In genomic region chr13:56755871-56756270, GRCm38 (mm10) we compare ENCODE assay signal across 9 mouse cellular contexts. TPM values are rescaled to one million over a fixed set of nuclear protein-coding genes. Genes with fewer than 3 reads are reported as not detected.
A peak's percentile ranks its signal among the peaks of the same experiment; 100 is the strongest.
DNase-seq lines count a peak whose midpoint lies in the region; ATAC-seq and TF ChIP-seq lines count a peak whose summit lies in the region.
"Had no signal": no experiment of that assay in that cellular context is flagged by ENCODE, and none has a peak within 500 bp of the region (broad histone marks: within the 10 kb centered on the region; RNA-seq: fewer than 3 reads in every experiment).

No protein-coding gene starts in this region.

- intact Hi-C loops in left cerebral cortex, adult 2 months (cut with DNase I) = loop anchor here (5.0 kb wide), 1 partner anchor 279 kb away; no protein-coding TSS in a partner anchor

- 0 out of 2 replicates have a peak, but pooled peaks have one; percentile 37 for ATAC-seq in limb, embryonic 15.5 days (ENCODE audit: insufficient number of reproducible peaks, low FRiP score, low TSS enrichment, low read depth)
- ATAC-seq in erythroid progenitor cell, adult 5-6 weeks (replicated peaks; ENCODE audit: low FRiP score, poor library complexity, severe bottlenecking) = no peak
- ATAC-seq in inflammation-experienced regulatory T-cells, adult 6 months = no peak

- no peak overlapping the region for H3K27ac ChIP-seq in left cerebral cortex, adult 2 months
- no peak overlapping the region for H3K27ac ChIP-seq in limb, embryonic 15.5 days

- TF ChIP-seq CTCF in left cerebral cortex, adult 2 months (IDR thresholded peaks at IDR 0.05) = peak; percentile 37

- H3K27me3 ChIP-seq in limb, embryonic 15.5 days = peaks cover 56% of the 10 kb centered on the region

- H3K4me1 ChIP-seq in limb, embryonic 15.5 days = peaks cover 21% of the 10 kb centered on the region

- no peaks in the 10 kb centered on the region for H3K9me3 ChIP-seq in limb, embryonic 15.5 days

- WGBS in limb, embryonic 15.5 days = 64% methylated on average over 6 of the region's 6 CpGs

- no peak overlapping the region for H3K4me3 ChIP-seq in left cerebral cortex, adult 2 months
- no peak overlapping the region for H3K4me3 ChIP-seq in limb, embryonic 15.5 days

- no peaks in the 10 kb centered on the region for H3K36me3 ChIP-seq in limb, embryonic 15.5 days

- no peak overlapping the region for H3K4me2 ChIP-seq in limb, embryonic 15.5 days

- no peak for DNase-seq in left cerebral cortex, adult 2 months (ENCODE audit: extremely low spot score in 1 of 2, low spot score in 2 of 2)
- no peak for DNase-seq in left cerebral cortex, adult 8-10 months (ENCODE audit: low spot score in 2 of 2)
- DNase-seq in adrenal gland, postnatal 14 days = peak; percentile 90
- peak; percentile 38 for DNase-seq in testis, postnatal 14 days (ENCODE audit: low spot score)
- no peak for DNase-seq in left cerebral cortex, adult 9 months (ENCODE audit: low spot score in 2 of 2)

- H3K9ac ChIP-seq in limb, embryonic 15.5 days = no peak overlapping the region

RNA-seq across cellular contexts. Expression of gene Gm45623, which starts 2.2 kb away (rescaled TPM):
- 1 to 10 TPM; 8.1 to 10.0 TPM for total RNA-seq in left cerebral cortex, adult 2 months (2021)
- total RNA-seq in left cerebral cortex, adult 8-10 months (2022) = 10 to 100 TPM; 13.4 to 15.8 (median 15.2) TPM
- total RNA-seq in adrenal gland, postnatal 14 days (2021) = not detected in 2 replicates
- 0.62 and 0.79 TPM in 2 replicates for polyA plus RNA-seq in limb, embryonic 15.5 days (2015; fragmentation: Nextera tagmentation; extraction: Ambion mirVana)
- not detected in 2 replicates for total RNA-seq in erythroid progenitor cell, adult 5-6 weeks (2015; ENCODE audit: low replicate concordance)
- not detected in 2 replicates for total RNA-seq in erythroid progenitor cell, adult 5-6 weeks (2017; ENCODE audit: low replicate concordance)
- not detected for polyA plus RNA-seq in inflammation-experienced regulatory T-cells, adult 6 months (2017; shearing (Covaris generic))
- total RNA-seq: heart, postnatal 36 days had no signal

RNA-seq across cellular contexts. Expression of gene Smad5, which starts 53.1 kb away (rescaled TPM):
- 10 to 100 TPM; 20.6 to 24.3 TPM for total RNA-seq in left cerebral cortex, adult 2 months (2021)
- total RNA-seq in left cerebral cortex, adult 8-10 months (2022) = 10 to 100 TPM; 23.7 to 25.7 (median 23.8) TPM
- total RNA-seq in adrenal gland, postnatal 14 days (2021) = 50.9 and 61.1 TPM in 2 replicates
- 27.3 and 30.4 TPM in 2 replicates for polyA plus RNA-seq in limb, embryonic 15.5 days (2015; fragmentation: Nextera tagmentation; extraction: Ambion mirVana)
- 2.5 and 18.4 TPM in 2 replicates for total RNA-seq in erythroid progenitor cell, adult 5-6 weeks (2015; ENCODE audit: low replicate concordance)
- 5.1 and 12.5 TPM in 2 replicates for total RNA-seq in erythroid progenitor cell, adult 5-6 weeks (2017; ENCODE audit: low replicate concordance)
- 10 to 100 TPM in 2 of 3 experiments, 1 to 10 TPM in 1; 7.3 to 10.6 (median 10.5) TPM for polyA plus RNA-seq in inflammation-experienced regulatory T-cells, adult 6 months (2017; shearing (Covaris generic))

Comparison
In these comparisons a context has a peak if more than half of its experiments do, and no peak if none do; other contexts are left out.
1. DNase-seq: peak in adrenal gland, postnatal 14 days (single experiment) and testis, postnatal 14 days (single experiment); none in left cerebral cortex, adult 2 months (0 of 2), left cerebral cortex, adult 8-10 months (0 of 2) and left cerebral cortex, adult 9 months (0 of 2).